Mouse (Mus musculus) urinary bladder, postnatal 36 days (tissue): ENCODE measurements around the gene Ptpra.

ENCODE experiments used
- DNase-seq, 2 experiments: peaks; one replicate each; pipeline ENCODE4 v3.0.0; 2022; ENCODE audit warnings: low spot score in 2 of 2, mixed read lengths in 1 of 2

Gene Ptpra

DNA sequence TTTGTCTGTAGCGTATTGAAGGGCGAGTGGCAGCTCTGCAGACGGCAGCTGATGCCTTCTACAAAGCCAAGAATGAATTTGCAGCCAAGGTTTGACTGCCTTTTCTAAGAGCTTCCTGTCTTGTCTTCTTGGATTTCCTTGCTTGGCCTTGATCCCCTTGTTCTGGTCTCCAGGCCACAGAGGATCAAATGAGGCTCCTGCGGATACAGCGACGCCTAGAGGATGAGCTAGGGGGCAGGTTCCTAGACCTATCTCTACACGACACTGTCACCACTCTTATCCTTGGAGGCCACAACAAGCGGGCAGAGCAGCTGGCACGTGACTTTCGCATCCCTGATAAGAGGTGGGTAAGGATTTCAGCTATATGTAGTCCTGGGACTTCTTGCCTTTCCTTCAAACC, 7.9 kb upstream of the Ptpra start:
- no peak for DNase-seq

DNA sequence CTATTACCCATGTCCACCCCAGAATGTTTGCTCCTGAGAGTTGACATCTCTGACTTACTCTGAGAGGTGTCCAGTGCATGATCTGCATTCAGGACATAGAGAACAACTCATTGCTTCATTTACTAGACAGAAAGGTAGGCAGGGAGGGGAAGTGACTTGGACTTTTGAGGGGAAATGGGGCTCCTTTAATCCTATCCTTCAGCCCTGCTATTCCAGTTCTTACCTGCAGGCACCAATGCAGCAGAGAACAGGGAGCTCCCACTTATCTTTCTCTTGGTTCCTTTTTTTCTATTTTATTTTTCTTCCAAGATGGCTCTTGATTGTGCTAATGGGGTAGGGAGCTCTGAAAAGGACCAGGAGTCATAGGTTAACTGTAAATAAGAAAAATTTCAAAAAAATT, 1.6 kb upstream of the Ptpra start:
- DNase-seq = no peak

DNA sequence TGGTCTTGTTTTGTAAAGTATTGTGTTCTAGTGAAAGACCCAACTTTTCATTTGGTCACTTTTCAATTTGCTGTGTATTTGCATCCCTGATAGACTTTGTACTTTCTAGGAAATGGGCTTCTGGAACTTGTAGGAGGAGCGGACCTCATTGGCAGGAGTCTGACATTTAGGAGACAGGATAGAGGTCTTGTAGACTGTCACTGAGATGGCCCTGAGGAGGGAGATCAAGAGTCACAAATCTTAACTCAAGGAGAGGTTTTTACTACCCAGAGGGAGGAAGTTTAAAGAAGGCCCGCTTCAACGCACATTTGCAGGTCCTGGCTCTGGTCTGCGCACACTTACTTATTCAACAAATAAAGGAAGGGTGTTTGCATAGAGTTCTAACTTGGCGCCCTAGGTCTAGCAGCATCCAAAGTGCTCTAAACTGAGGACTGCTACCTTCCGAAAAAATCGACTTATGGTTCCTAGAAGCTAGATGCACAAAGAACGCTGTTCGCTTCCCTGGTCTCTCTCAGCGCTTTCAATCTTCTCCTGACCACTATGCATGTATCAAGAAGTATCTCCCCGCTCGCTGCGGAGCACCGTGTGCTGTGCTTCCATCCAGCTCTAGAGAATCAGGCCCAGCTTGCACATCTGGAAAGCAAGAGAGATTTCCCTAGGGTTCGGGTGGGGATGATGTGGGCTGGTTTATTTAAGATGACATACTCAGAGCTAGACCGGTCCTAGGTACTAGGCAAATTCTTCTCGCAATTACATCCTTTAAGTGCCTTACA, 871 bp upstream of the Ptpra start:
- no peak for DNase-seq

DNA sequence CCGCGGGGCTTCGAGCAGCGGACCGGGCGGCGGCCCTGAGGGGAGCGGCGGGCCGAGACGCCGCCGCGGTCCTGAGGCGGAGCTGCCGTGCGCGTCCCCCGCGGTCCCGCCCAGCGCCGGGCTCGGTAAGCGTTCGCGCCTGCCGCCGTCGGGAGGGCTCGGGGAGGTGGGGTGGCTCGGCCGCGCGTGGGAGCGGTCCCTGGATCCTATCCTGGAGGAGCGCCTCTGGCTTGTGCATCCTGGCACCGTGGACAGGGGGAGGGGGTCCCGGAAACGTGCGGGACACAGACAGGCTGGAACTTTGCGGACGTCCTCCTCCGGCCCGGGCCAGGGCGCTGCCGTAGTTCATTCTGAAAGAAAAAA, 337 bp downstream of the Ptpra start:
- peak; percentile 71 to 72 for DNase-seq

DNA sequence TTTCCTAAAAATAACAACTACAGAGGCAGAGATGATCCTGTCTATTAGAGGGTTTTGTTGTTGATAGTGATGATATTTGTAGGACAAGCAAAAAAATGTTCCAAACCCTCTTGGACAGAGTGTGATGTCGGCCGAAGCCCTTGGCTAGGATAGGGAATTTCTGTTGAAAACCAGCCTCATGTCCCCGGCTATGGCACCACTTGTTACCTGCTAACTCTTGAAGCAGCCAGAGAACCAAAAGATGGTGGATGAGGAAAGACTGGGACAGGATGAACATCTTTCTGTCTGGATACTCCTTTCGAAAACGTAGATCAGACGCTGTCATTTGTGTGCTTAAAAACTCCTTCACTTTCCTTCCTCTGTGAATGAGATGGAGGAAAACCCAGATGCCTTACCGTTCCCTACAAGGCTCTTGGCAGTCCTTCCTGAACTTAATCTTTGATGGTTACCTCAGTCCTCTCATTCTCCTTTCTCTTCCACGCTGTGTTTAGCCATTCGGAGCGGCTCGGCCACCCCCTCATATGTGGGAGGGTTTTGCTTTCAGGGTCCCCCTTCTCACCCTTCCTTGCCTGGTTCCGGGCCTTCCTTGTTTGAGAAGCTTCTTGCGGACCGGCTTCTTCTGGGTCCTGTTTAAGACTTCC, 1.1 kb downstream of the Ptpra start:
- no peak for DNase-seq

DNA sequence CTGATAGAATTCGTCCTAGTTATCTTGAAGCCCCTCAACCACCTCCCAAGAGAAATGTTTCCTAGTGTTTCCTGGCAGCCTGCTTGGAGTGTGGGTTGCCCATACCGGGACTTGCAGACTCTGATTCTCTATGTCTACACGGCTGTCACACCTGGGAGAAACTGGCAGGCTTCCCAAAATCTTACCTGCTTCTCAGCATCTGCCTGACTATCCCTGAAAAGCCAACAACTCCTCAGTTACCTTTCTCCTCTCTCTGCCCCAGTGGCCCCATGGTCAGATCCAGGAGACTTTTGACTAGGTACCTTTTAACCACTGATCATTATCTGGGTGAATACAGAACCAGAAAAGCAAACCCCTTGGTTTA, 1.6 kb downstream of the Ptpra start:
- no peak for DNase-seq

DNA sequence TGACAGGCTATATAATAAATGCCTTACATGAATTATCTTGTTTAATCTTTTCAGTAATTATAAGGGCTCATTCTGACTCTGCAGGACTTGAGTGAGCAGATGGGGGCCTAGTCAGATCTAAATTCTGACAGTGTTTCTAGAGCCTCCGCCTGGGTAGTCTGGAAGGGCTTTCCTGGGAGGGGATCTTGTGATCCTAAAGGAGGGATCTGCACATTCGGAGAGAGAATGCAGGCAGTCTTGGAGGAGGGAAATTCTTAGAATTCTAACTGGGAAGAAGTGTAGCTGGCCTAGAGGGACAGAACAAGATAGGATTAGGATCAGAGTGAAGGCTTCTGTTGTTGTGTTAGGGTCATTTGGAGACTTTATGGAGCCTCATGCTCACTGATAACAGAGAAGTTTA, 2.2 kb downstream of the Ptpra start:
- no peak for DNase-seq

DNA sequence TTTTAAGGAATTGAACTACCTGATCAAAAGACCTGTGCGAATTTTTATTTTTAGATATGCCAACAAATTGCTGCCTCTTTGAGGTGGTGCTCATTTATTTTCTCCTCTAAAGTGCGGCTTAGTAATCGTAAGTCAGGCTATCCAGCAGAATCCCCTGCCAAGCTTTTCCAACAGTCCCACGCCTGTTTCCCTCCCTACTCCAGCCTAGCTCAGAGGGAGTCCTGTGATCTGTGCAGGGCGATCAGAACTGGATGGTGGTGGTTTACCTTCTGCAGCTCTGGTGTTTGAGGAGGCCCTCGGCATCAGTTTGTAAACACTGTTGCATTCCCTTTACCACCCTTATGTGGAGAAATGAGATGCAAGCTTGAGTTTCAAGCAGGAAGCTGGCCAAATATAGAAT, 3.3 kb downstream of the Ptpra start:
- DNase-seq = no peak

DNA sequence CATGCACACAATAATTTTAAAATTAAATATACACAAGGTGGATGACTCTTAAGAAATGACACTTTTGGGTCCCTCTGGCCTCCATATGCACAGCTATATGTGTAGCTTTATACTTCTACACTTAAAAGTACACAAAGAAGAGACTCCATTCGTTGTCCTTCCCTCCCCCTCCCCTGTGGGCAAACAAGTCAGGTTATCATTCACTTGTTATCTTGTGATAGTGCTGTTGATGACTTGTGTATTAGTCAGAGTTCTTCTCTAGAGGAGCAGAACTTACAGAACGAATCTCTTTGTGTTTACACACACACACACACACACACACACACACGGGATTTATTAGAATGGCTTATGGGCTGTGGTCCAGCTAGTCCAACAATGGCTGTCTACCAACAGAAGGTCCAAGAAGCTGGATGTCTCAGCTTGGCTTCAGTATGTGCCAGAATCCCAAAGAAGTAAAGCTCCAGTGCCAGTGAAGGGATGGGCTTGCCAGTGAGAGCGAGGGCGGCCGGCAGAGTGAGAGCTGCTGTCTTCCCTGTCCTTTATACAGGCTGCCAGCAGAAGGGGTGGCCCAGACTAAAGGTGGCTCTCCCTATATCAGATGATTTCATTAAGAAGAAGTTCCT, 4.8 kb downstream of the Ptpra start:
- DNase-seq = peak in 1 of 2 experiments; percentile 32

DNA sequence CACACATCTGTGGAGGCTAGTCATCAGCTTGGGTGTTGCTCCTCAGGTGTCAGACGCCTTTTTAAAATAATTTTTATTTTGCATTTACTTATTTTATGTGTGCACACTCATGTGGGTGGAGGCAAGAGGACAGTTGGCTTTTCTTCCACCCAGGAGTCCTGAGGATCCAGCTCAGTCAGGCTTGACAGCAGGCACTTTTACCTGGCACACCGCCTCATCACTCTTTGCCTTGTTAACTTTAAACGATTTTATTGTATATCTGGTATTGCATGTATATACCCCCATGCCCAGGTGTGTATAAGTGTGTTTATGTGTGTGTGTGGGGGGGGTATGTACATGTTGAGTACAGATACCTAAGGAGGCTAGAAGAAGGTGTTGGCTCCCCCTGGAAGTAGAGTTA, 7.8 kb downstream of the Ptpra start:
- no peak for DNase-seq

DNA sequence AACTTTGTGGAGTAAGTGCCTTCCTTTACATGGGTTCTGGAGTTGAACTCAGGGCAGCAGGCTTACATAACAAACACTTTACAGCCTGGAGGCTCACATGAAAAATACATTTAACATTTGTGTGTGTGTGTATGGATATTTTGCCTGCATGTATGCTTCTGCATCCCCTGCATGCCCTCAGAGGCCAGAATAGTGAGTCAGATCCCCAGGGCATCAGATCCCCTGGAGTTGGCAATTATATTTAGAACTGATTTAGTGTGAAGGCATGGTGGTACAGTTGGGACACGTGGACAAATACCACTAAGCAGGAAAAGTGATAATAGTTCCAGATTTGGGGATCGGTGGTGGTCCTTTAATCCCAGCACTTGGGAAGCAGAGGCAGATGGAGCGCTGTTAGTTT, 9.5 kb downstream of the Ptpra start:
- no peak for DNase-seq

DNA sequence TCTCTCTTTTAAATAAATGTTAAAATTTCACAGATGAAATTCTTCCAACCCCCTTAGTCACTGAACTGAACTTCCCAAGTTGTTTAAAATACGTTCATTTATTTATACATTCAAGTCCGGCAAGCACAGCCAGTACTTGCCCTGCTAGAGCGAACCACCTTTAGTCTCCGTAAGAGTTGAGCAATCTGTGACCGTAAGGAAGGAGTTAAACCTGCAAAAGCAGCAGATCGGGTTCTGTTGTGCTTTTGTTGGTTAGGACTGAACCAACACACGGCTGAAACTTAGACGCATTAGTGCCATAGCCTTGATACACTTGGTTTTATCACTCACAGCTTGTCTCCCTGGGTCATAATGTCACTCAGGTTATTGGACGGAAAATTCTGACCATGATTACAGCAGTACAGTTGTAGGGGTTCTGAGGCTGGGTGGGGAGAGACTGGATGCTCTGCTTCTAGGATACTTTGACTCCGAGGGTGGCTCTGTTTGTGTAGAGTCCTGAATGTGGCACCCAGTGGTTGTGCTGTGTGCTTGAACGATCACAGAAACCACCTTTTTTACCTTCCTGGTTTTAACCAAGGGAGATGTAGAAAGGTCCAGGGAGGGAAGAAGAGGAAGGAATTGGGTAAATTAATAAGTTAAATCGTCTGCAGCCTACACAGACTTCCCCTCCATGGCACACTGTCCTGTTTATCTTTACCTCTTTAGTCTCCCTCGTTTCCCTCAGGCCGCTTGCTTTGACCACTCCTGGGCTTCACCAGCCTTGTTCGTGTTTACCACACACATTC, 11.4 kb downstream of the Ptpra start:
- DNase-seq = no peak

DNA sequence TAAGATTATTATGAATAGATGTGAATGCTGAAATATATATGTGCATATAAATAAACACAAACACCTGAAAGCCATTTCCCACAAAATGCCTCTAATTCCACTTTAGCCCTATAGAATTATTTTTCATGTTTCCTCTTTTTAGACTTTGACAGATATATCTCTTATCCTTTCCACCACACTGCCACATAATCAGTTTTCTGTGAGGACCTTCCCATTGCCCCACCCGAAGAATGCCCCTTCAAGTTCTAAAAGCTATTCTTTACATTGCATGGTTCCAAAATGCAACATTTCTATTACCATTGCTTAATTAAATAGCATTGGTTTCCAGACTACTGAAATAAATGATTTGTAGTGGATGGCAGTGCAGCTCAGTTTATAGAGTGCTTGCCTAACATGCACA, 16.4 kb downstream of the Ptpra start:
- no peak for DNase-seq

DNA sequence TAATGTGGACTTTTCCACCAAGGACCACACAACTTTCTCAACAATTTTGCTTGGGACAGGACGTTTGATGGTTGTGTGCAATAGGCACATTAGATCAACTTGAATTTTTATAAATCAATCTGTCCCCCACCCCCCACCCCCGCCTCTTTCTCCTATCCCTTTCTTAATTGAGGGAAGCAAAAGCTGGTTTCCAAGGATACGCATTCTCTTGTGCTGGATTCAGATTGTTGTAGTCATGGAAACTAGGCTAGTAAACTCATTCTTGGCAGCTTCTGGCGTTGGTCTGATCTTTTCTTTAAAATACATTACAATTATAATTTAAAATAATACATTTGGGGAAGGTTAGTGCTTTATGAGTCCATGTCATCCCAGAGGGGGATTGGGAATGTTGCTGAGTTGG, 19.3 kb downstream of the Ptpra start:
- no peak for DNase-seq

DNA sequence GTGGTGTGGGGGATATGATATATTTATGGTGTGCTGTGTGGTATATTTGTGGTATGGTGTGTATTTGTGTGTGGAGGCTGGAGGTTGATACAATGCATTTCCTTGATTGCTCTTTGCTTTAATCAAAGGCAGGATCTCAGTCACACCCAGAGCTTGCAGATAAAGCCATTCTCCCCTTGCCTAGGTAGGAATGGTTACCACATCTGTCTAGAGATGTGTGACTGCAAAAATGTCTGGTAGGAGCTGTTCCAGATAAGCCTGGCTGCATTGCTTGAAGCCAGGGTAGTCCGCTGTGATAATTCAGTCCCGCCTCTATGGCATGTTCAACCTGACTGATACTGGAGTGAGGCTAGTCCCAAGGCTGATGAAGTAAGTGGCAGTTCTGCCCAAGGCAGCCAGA, 19.9 kb downstream of the Ptpra start:
- DNase-seq = no peak

DNA sequence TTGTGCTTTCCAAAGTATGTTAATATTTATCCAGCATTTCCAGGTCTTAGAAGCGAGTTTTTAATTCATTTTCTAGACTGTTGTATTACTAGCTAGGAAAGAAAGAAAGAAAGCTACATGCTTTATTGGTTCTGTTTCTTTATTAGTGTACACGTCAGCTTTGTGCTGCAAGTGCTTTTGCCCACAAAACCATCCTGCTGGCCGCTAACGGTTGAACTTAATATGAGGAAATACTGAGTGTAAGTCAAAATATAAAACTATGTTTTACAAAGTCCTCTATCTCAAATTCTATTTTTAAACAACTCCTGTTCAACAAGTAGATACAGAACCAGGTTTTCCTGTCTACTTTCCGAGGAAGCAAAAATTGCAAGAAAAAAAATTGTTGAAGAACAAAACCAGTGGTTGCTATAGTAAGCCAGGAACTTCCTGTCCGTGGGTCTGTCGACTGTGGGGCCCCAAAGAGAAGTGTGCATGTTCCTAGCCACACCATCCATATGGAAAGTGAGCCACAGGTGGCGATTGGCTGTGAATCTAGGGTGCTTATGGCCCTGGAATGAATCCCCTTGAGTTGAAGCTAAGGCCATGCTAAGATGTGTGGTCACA, 22.9 kb downstream of the Ptpra start:
- DNase-seq = no peak

DNA sequence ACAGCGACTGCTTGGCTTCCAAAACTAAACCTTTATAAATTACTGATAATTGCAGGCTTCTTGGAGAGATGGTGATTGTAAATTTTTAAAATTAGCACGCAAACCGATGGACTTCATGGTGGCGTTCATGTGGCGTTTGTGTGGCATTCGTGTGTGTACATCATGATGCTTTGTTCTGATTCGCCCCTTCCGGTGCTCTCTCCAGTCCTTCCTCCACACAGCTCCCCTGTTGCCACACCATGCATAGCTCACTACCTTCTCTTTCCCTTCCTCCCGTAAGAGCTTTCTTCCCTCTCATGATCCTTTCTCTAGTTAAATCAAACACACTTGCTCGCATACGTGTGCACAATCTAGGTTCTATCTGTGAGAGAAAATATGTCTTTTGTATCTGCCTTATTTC, 25.7 kb downstream of the Ptpra start:
- no peak for DNase-seq

DNA sequence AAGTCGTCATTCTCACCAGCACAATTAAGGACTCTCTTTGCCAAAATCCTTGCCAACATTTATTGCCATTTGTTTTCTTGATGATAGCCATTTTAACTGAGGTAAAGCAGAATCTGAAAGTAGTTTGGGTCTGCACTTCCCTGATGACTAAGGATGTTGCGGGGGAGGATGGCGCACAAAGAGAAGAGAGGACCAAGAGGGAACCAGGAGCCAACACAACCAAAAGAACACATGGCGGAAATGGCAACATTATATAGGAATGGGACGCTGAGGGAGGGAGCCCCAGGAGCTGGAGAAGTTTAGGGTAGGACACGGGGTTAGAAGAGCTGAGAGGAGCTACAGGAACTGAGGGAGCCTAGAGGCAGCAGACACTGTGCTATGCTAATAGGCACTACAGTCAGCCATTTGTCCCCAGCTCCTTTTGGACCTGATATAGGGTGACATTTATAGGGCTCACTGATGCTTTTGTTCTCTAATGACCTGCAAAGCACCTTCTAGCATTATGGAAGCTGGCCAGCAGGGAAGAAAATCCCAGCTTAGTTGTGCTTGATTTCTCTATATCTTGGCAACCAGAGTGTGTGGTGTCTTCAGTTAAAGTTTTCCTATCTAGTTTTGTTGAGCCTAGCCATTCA, 26.7 kb downstream of the Ptpra start:
- DNase-seq = no peak

DNA sequence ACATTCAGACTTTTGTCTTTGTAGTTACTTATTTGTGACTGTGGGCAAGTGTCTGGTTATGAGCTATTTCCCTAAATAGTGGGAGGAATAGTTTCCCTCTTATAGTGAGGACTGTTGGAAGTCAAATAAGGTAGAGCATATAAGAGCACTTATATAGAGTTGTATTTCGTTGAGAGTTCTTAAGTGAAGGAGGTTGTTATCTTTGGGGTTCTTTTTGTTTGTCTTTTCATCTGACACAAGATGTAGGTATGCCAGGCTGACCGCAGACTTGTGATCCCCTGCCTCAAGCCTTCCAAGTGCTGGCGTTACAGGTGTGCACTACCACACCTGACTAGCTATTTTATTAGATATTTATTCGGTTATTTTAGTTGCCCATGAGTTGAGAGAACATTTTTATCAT, 32.1 kb downstream of the Ptpra start:
- no peak for DNase-seq

DNA sequence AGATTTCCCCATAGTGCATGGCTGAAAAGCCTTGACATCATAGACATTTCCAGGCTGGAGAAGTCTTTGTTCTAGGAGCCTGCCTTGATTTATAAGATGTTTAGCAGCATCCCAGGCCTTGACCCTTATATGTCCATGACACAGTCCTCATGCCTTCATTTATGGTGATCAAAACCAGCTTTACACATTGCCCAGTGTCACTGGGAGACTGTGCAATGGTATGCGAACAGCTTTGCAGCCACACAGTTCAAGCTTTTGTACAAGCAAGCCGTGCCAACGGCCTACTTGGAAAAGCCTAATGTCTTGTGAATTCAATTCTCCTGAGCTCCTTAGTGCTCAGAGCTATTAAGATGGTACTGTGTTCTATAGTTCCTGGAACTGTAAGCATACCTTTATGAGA, 32.6 kb downstream of the Ptpra start:
- no peak for DNase-seq

DNA sequence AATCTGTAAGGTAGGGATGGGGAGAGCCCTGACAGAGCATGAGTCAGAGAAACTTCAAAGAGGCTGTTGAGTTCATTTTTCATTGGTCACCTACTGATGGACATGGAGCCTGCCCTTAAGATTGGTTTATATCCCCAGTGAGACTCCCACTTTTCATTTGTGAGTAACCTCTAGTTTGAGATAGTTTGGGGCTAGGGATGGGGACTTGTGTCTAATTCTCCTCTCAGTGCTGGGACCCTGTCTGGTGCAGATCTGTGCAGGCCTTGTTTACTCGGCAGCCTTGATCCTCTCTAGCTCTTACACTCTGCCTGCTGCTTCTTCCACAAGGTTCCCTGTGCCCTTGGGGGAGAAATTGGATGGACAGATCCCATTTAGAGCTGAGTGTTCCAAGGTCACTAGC, 34.1 kb downstream of the Ptpra start:
- no peak for DNase-seq

DNA sequence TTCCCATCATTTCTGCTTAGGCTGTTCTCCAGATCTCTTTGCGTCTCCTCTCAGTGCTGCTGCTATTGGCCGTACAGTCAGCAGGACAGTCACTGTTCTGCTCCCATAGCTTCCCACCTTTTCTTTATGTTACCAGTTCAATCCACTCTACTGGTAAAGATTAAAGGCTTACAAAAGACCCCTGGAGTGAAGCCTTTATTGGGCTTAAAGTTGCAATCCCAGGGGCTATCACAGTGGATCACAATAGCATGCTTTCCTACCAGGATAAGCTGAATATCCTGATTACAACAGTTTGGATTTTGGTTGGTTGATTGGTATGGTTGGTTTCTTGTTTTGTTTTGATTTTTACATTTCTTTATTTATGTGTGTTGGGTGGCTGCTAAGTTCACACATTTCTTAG, 37.9 kb downstream of the Ptpra start:
- DNase-seq = no peak
